Mouse (Mus musculus) urinary bladder, postnatal 14 days (tissue): ENCODE measurements at regions not wholly inside any gene's neighbourhood (a gene's known extent, or its start where the extent isn't known, plus 50 kb on each side); places are given as distances from the start of the nearest gene placed in this dataset.

Experiments used
- DNase-seq: peaks from one replicate; pipeline ENCODE4 v3.0.0; 2021; ENCODE audit warnings: low spot score

DNA sequence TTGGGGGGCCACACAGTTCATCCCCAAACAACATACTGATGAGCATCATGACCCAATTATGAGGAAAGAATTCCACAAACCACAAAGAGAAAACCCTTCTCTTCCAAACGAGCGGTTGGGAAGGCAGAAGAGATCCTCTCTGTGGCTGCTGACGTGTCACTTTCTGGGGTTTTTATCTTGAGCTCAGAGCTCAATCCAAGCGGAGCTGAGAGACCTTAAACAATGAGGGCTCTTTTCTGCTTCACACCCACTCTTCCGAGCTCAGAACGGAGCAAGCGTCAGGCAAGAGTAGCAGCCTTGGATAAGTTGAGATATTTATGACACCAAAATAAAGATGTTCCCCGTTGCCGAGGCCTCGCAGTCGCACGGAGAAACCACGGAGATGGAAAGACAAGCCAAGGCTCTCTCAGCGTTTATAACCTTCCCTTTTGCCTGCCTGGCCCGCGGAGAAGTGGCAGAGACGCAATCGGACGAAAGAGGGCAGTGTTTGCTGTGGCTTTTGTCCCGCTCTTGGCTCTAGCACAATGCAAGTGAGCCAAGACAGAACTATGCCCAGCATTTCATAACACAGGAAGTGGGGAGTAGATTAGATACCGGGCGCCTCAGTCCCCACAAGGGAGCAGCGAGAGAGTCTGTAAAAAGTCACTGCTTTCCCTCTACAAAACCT lies 100.7 kb downstream of the Chic2 start:
- peak; percentile 86 for DNase-seq

GRCm38 (mm10) chr5:74941426-74941825 lies 103.1 kb downstream of the Chic2 start:
- DNase-seq: no peak

DNA sequence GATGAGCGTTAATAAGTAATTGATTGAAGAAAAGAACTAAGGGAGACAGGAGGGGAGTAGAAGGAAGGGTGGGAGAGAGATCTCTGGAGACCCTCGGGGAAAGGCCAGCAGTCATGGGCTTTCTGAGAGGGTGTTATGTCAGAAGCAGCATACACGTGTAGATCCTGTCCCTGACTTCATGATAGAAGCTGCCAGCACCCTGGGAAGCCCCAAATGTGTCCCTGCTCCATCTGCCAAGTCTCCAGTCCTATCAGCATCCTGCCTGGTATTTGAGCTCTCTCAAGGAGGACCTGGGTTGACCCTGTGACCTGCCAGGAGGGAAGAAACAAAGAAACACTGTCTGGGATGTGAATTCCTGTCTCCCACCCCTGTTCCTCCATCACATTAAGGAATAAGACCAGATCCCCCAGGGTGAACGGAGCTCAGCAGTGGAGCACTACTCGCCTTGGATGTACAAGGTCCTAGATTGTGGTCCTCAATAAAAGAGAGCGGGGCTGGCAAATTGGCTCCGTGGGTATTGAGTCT lies 107.1 kb downstream of the Chic2 start:
- no peak for DNase-seq

- no peak for DNase-seq
Measured at GRCm38 (mm10) chr5:74936087-74936486, 108.5 kb downstream of the Chic2 start.

DNA sequence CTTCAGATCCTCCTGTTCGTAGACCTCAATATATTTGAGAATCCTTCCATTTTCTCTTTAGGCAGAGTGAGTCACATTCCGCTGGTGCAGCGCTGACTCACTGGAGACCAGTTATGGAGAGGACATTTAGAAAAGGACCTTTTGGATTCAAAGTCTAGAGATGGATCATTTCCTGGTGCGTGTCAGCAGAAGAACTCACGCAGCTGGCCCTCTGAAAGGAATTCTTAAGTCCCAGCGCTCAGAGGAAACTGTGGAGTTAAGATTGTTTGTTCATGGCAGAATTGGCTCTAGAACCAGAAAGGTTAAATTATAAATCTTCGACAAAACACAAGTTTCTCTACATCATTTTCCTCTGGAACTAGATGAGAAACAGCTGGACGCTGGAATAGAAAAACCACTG lies 108.9 kb downstream of the Chic2 start:
- no peak for DNase-seq

DNA sequence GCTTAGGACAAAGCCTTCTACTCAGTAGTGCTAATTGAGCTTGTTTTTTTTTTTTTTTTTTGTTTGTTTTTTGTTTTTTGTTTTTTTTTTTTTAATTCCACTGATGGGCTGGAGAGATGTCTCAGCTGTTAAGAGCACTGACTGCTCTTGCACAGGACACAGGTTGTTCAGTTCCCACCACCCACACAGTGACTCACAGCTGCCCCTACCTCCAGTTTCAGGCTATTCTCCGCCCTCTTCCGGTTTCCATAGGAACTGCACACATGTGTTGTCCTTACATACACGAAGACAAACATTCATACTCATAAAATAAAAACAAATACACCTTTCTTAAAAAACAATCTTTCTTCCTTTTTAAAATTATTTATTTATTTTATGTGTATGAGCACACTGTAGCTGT lies 111.3 kb downstream of the Chic2 start:
- DNase-seq: no peak

DNA sequence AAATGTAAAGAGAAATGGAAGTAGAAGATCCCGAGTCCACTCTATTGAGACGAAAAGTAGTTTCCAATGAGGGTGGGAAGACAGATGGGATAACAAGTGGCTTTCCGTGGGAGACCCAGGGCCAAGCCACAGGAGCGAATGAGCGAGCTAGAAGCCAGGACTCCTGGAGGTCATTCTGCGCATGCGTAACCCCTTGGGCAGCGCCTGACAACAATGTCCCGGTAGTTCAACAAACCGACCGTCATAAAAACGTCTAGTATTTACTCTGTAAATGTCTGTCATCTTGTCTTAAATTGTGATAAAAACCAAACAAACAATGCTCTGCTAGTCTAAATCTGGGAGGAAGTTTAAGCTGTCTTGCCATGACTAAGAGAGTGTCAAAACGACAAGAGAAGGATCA lies 112.4 kb downstream of the Chic2 start:
- no peak for DNase-seq

- no peak for DNase-seq
Measured at GRCm38 (mm10) chr5:74931765-74932164, 112.8 kb downstream of the Chic2 start.

- DNase-seq: no peak
Measured at GRCm38 (mm10) chr5:74927543-74927942, 117.0 kb downstream of the Chic2 start.

DNA sequence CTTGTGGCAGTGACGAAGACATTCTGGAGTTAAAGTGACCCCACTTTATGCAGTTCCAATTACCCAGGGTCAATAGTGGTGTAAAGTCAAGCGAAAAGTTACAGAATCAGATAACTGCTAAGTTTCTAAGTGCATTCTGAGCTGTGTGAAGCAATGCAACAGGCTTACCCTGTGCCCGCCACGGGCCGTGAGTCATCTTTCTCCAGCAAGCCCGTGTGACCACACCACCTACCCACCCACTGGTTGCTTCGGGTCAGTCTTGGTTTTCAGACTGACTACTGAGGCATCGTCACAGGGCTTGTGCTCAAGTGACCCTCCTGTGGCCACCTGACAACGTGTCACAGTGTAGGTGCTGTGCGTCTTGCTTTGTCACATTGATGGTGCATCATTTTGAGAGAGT lies 118.8 kb downstream of the Chic2 start:
- peak; percentile 46 for DNase-seq

- peak; percentile 51 for DNase-seq
Measured at GRCm38 (mm10) chr5:74924031-74924533, 120.5 kb downstream of the Chic2 start.

GRCm38 (mm10) chr5:74923337-74923736 lies 121.2 kb downstream of the Chic2 start:
- no peak for DNase-seq

DNA sequence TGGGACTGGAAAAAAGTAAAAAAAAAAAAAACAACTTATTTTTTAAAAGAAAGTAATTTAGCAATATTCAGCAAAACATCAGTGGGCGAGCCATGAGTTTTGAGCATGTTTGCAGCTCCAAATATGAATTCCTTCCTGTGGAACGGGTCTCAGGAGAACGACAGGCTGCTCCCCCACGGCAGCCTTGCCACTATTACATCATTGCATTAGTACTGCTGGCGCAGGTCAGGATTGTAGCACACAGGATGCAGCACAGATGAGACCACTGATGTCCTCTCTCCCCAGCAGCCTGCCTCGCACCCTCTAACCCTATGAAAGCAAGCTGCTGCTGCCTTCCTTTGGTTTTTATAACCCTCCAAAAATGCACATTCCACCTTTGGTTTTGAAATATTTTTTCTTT lies 121.7 kb downstream of the Chic2 start:
- DNase-seq: no peak

DNA sequence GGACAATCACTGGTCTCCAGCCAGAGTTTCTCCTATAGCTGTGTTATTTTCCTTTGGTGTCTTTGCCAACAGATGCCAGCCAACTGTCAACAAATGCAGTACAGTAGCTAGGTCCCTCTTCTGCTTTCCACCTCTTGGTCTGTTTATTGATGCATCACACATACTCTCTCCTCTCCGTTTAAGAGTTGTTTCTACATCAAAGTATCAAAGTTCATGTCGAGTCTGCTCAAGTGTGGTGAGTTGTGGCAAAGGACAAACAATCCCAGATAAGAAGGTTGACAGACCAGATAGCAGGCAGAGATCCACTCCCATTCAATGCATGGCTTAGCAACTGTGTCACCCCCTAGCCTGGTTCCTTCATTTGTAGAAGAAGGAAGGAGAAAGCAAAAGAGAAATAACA lies 123.6 kb downstream of the Chic2 start:
- no peak for DNase-seq

- DNase-seq: no peak
Measured at GRCm38 (mm10) chr5:74920490-74920889, 124.1 kb downstream of the Chic2 start.

GRCm38 (mm10) chr5:74905504-74906061 lies 139.0 kb downstream of the Chic2 start:
- DNase-seq: no peak

DNA sequence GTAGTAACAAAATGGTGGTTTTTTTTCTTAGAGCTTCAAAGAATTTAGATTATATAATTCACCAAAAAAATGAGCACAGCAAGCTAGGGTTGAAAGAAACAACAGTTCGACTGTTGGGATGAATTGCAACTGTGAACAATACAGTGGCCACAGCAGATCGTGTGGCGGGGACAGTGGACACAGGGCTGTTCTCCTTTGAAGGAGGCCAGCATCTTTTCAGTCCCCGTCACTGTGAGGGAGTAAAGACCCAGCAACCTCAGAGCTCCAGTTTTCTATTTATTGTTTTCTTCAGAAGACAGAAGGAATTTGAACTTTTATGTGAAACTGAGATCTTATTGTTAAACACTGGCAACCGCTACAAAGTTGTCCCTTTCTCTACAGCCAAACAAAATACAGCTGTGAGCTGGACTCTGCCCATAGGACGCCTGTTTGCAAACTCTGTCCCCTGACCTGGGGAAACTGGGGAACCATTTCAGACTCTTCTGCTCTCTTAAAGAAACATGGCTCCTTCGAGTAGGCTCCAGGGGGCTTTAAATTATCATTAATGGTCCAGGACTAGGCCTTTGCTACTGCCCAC lies 139.6 kb downstream of the Chic2 start:
- peak; percentile 14 for DNase-seq

- DNase-seq: no peak
Measured at GRCm38 (mm10) chr5:74904327-74904726, 140.2 kb downstream of the Chic2 start.

DNA sequence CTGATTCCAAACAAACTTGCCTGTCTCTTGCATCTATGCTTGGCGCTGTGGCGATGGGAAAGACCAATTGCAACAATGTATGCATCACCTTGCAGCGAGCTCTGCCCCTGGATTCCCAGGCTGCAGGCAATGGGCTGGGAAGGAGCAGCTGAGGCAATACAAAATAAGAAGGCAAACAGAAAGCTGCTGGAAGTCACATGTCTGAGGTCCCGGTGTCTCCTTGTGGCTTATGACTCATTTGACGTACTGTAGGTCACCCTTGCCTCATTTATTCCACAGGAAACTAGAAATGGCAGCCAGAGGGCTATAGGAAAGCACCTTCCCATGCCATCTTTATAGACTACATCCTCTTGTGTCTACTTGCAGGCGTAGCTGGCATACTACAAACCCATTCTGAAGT lies 140.9 kb downstream of the Chic2 start:
- no peak for DNase-seq

DNA sequence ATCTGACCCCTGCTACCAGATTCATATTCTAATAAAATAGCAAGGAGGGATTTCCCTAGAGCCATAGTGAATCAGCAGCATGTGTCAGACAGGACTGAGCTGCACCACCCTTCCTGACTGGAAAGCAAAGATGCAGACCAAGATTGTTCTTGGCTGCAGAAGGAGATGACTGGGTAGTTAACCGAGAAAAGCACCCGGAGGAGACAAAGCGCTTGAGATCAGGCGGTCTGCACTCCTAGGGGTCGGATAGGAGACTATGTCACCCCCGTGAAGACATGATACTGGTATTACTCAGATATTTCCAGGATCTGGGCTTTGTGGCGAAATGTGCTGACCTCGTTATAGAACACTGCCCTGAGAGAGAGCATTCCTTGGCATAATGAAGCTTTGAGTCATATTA lies 147.4 kb downstream of the Chic2 start:
- peak; percentile 26 for DNase-seq

- DNase-seq: no peak
Measured at GRCm38 (mm10) chr5:74893276-74893675, 151.3 kb downstream of the Chic2 start.

- DNase-seq: no peak
Measured at GRCm38 (mm10) chr5:74891541-74891940, 153.0 kb downstream of the Chic2 start.

GRCm38 (mm10) chr5:74888934-74889333 lies 155.6 kb downstream of the Chic2 start:
- no peak for DNase-seq
